Mouse (Mus musculus) hindbrain, embryonic 11.5 days (tissue): ENCODE data around the gene Onecut3. TPM values are rescaled to one million over a fixed set of nuclear protein-coding genes. Genes with fewer than 3 reads are reported as not detected.

Experiments
- ATAC-seq: fragments of 200-750 bp; cut with Nextera tagmentation; 2 replicates; pipeline ENCODE4 v1.8.0; 2017; ENCODE audit warnings: mild to moderate bottlenecking, moderate TSS enrichment, moderate library complexity; ENCODE audit not compliant: low FRiP score
- DNase-seq: peaks from one replicate; pipeline ENCODE4 v3.0.0-alpha.2; 2015; ENCODE audit warnings: low spot score
- H3K27ac ChIP-seq: fragments of 300-500 bp; sonication (generic); 2 replicates; pipeline ENCODE4 v1.5.1; 2014; ENCODE audit warnings: mild to moderate bottlenecking, low read depth, low read length
- H3K27me3 ChIP-seq: fragments of 300-500 bp; sonication (generic); 2 replicates; pipeline ENCODE4 v1.6.1; 2014; ENCODE audit warnings: mild to moderate bottlenecking, low read length, moderate library complexity, mixed read lengths; ENCODE audit not compliant: control insufficient read depth, insufficient read depth
- H3K36me3 ChIP-seq: fragments of 300-500 bp; sonication (generic); 2 replicates; pipeline ENCODE4 v1.6.1; 2014; ENCODE audit warnings: mild to moderate bottlenecking, low read length, moderate library complexity, mixed read lengths; ENCODE audit not compliant: control insufficient read depth, insufficient read depth
- H3K4me1 ChIP-seq: fragments of 300-500 bp; sonication (generic); replicated peaks from 2 replicates; pipeline ENCODE4 v1.6.1; 2014; ENCODE audit warnings: low read length, mixed read lengths; ENCODE audit not compliant: control insufficient read depth, insufficient read depth
- H3K4me2 ChIP-seq: fragments of 300-500 bp; sonication (generic); replicated peaks from 2 replicates; pipeline ENCODE4 v1.6.1; 2014; ENCODE audit warnings: mild to moderate bottlenecking, low read depth, low read length
- H3K4me3 ChIP-seq: fragments of 300-500 bp; sonication (generic); 2 replicates; pipeline ENCODE4 v1.5.1; 2014; ENCODE audit warnings: low read depth, low read length
- H3K9ac ChIP-seq: fragments of 300-500 bp; sonication (generic); 2 replicates; pipeline ENCODE4 v1.6.1; 2014; ENCODE audit warnings: low read depth, low read length
- H3K9me3 ChIP-seq: fragments of 300-500 bp; sonication (generic); 2 replicates; pipeline ENCODE4 v1.6.1; 2016; ENCODE audit warnings: low read length; ENCODE audit not compliant: control insufficient read depth
- WGBS: fragments of 180-500 bp; shearing (Covaris S2); extraction: QIAGEN DNeasy Blood & Tissue Kit; methylation state at CpG from one replicate; pipeline ENCODE4 v1.1.7; 2014; 5-methylcytosine and 5-hydroxymethylcytosine counted together
- polyA plus RNA-seq: library from polyadenylated mRNA; unstranded; fragments of >200 nt; fragmentation: Nextera tagmentation; extraction: Ambion mirVana; gene quantifications from 2 replicates; pipeline ENCODE4 v1.2.1, GENCODE M21; 2014

The Onecut3 gene
- polyA plus RNA-seq, 1 experiment from 2014 or later: 3.5 TPM

GRCm38 (mm10) chr10:80460324-80460723 is 34.3 kb upstream of the Onecut3 start:
- Histone ChIP-seq H3K36me3 (no peaks in the 10 kb centered on the region), H3K4me3 (no peak overlapping the region), H3K4me2 (no peak overlapping the region), H3K27ac (no peak overlapping the region), H3K9ac (no peak overlapping the region), H3K4me1 (0 out of 2 replicates have a peak, but pooled peaks cover 3% of the 10 kb centered on the region), H3K9me3 (no peaks in the 10 kb centered on the region), H3K27me3 (no peaks in the 10 kb centered on the region; the same call in 1 of the 2 replicates)
- ATAC-seq (no peak), DNase-seq (no peak)
- WGBS: 68% methylated on average over 4 of the region's 4 CpGs

GRCm38 (mm10) chr10:80461346-80461745 is 33.3 kb upstream of the Onecut3 start:
- ATAC-seq (no peak), DNase-seq (no peak)
- Histone ChIP-seq H3K36me3 (no peaks in the 10 kb centered on the region), H3K4me1 (0 out of 2 replicates have a peak, but pooled peaks cover 3% of the 10 kb centered on the region), H3K9me3 (no peaks in the 10 kb centered on the region), H3K27ac (no peak overlapping the region), H3K9ac (no peak overlapping the region), H3K4me2 (no peak overlapping the region), H3K27me3 (no peaks in the 10 kb centered on the region), H3K4me3 (no peak overlapping the region)
- WGBS: 76% methylated on average over 7 of the region's 7 CpGs

GRCm38 (mm10) chr10:80464381-80465035 is 30.1 kb upstream of the Onecut3 start:
- WGBS: 7% methylated on average over 19 of the region's 19 CpGs
- Histone ChIP-seq H3K27ac (no peak overlapping the region), H3K4me2 (peak overlapping the region; percentile 19)

GRCm38 (mm10) chr10:80465066-80465465 is 29.6 kb upstream of the Onecut3 start:
- no peak overlapping the region for H3K4me3 ChIP-seq
- 66% methylated on average over 5 of the region's 5 CpGs for WGBS
- H3K9ac ChIP-seq: no peak overlapping the region; the same call in 1 of the 2 replicates
- DNase-seq (no peak), ATAC-seq (no peak)
- H3K27me3 ChIP-seq: no peaks in the 10 kb centered on the region; the same call in 1 of the 2 replicates
- no peaks in the 10 kb centered on the region for H3K36me3 ChIP-seq
- 0 out of 2 replicates have a peak, but pooled peaks cover 3% of the 10 kb centered on the region for H3K4me1 ChIP-seq
- no peak overlapping the region for H3K27ac ChIP-seq
- no peak overlapping the region; the same call in 1 of the 2 replicates for H3K4me2 ChIP-seq
- H3K9me3 ChIP-seq: no peaks in the 10 kb centered on the region

More at GRCm38 (mm10) chr10:80464381-80465035, 30.1 kb upstream of the Onecut3 start:
- Histone ChIP-seq H3K36me3 (no peaks in the 10 kb centered on the region), H3K4me3 (no peak overlapping the region), H3K4me1 (0 out of 2 replicates have a peak, but pooled peaks cover 3% of the 10 kb centered on the region), H3K27me3 (no peaks in the 10 kb centered on the region; the same call in 1 of the 2 replicates), H3K9me3 (no peaks in the 10 kb centered on the region), H3K9ac (peak overlapping the region; percentile 34; the same call in 1 of the 2 replicates)
- ATAC-seq (no peak), DNase-seq (peak; percentile 36)

GRCm38 (mm10) chr10:80475290-80475959 is 19.2 kb upstream of the Onecut3 start:
- peak overlapping the region; percentile 75 for H3K27ac ChIP-seq
- H3K4me2 ChIP-seq: peak overlapping the region; percentile 39
- no peaks in the 10 kb centered on the region for H3K9me3 ChIP-seq
- peak overlapping the region; percentile 36 for H3K4me3 ChIP-seq
- WGBS: under 1% methylated on average over 56 of the region's 58 CpGs
- H3K4me1 ChIP-seq: no peaks in the 10 kb centered on the region
- DNase-seq (peak; percentile 96), ATAC-seq (peak; percentile 90)
- no peaks in the 10 kb centered on the region for H3K36me3 ChIP-seq
- H3K27me3 ChIP-seq: peaks cover 13% of the 10 kb centered on the region; the same call in 1 of the 2 replicates
- peak overlapping the region; percentile 42 for H3K9ac ChIP-seq

GRCm38 (mm10) chr10:80478531-80478930 is 16.1 kb upstream of the Onecut3 start:
- Histone ChIP-seq H3K4me1 (no peaks in the 10 kb centered on the region), H3K9ac (no peak overlapping the region), H3K36me3 (no peaks in the 10 kb centered on the region), H3K4me2 (no peak overlapping the region), H3K9me3 (no peaks in the 10 kb centered on the region), H3K4me3 (no peak overlapping the region), H3K27ac (no peak overlapping the region), H3K27me3 (peaks cover 13% of the 10 kb centered on the region)
- ATAC-seq (no peak), DNase-seq (no peak)
- WGBS: 68% methylated on average over 5 of the region's 5 CpGs

- Histone ChIP-seq H3K9me3 (no peaks in the 10 kb centered on the region), H3K4me3 (no peak overlapping the region), H3K9ac (no peak overlapping the region), H3K4me2 (no peak overlapping the region), H3K27me3 (peaks cover 26% of the 10 kb centered on the region), H3K4me1 (no peaks in the 10 kb centered on the region), H3K27ac (no peak overlapping the region), H3K36me3 (no peaks in the 10 kb centered on the region)
- no peak for DNase-seq
- WGBS: 10% methylated on average over 5 of the region's 5 CpGs
- no peak for ATAC-seq
Observed at GRCm38 (mm10) chr10:80481002-80481401, 13.6 kb upstream of the Onecut3 start.

- no peaks in the 10 kb centered on the region for H3K4me1 ChIP-seq
- H3K36me3 ChIP-seq: no peaks in the 10 kb centered on the region
- H3K9ac ChIP-seq: no peak overlapping the region
- WGBS: 80% methylated on average over 7 of the region's 7 CpGs
- H3K27me3 ChIP-seq: peaks cover 70% of the 10 kb centered on the region
- no peak for DNase-seq
- no peak overlapping the region for H3K4me3 ChIP-seq
- H3K9me3 ChIP-seq: no peaks in the 10 kb centered on the region
- no peak overlapping the region for H3K4me2 ChIP-seq
- no peak for ATAC-seq
- no peak overlapping the region for H3K27ac ChIP-seq
Observed at GRCm38 (mm10) chr10:80486862-80487379, 7.7 kb upstream of the Onecut3 start.
